Mouse (Mus musculus) hindbrain, embryonic 14.5 days (tissue): ENCODE results near the gene Tmem145. TPM values are rescaled to one million over a fixed set of nuclear protein-coding genes. Genes with fewer than 3 reads are reported as not detected.

ENCODE experiments used
- polyA plus RNA-seq: library from polyadenylated mRNA; unstranded; fragments of >200 nt; fragmentation: Nextera tagmentation; extraction: Ambion mirVana; gene quantifications from 2 replicates; pipeline ENCODE4 v1.2.1, GENCODE M21; 2014

Gene Tmem145
- polyA plus RNA-seq, 1 experiment from 2014 or later, result 74.9 TPM

Other genes starting within 250 kb of the Tmem145 start
- gene Grik5, start 233.8 kb upstream of the Tmem145 start, polyA plus RNA-seq, result 21.0 and 22.5 TPM in 2 replicates
- gene Zfp574, start 233.5 kb upstream of the Tmem145 start, polyA plus RNA-seq, result 29.3 and 29.4 TPM in 2 replicates
- 31.8 and 32.5 TPM in 2 replicates for gene Pou2f2, start 126.4 kb upstream of the Tmem145 start, polyA plus RNA-seq
- gene Dedd2, start 85.5 kb upstream of the Tmem145 start, polyA plus RNA-seq, result 13.8 and 14.9 TPM in 2 replicates
- 2.4 and 2.5 TPM in 2 replicates for gene Zfp526, start 84.7 kb upstream of the Tmem145 start, polyA plus RNA-seq
- gene Gsk3a, start 68.3 kb upstream of the Tmem145 start, polyA plus RNA-seq, result 23.4 and 24.1 TPM in 2 replicates
- 5.7 and 6.7 TPM in 2 replicates for gene Erf, start 55.3 kb upstream of the Tmem145 start, polyA plus RNA-seq
- gene Cic, start 38.4 kb upstream of the Tmem145 start, polyA plus RNA-seq, result 42.5 and 47.5 TPM in 2 replicates
- 523 and 576 TPM in 2 replicates for gene Pafah1b3, start 8.1 kb upstream of the Tmem145 start, polyA plus RNA-seq
- gene Prr19, start 4.7 kb upstream of the Tmem145 start, polyA plus RNA-seq, result 4.2 and 5.2 TPM in 2 replicates
- gene Megf8, start 11.1 kb downstream of the Tmem145 start, polyA plus RNA-seq, result 22.0 and 23.8 TPM in 2 replicates
- not detected in 2 replicates for gene Cnfn, start 63.6 kb downstream of the Tmem145 start, polyA plus RNA-seq
- gene Lipe, start 92.6 kb downstream of the Tmem145 start, polyA plus RNA-seq, result 4.6 and 5.7 TPM in 2 replicates
- 0.67 and 0.80 TPM in 2 replicates for gene Cxcl17, start 106.8 kb downstream of the Tmem145 start, polyA plus RNA-seq
- 0.91 and 1.4 TPM in 2 replicates for gene Ceacam1, start 171.5 kb downstream of the Tmem145 start, polyA plus RNA-seq
- gene Ceacam2, start 233.8 kb downstream of the Tmem145 start, polyA plus RNA-seq, result 0.21 TPM in 1 of 2 replicates, not detected in the other